Mouse (Mus musculus) heart, postnatal 4 days (tissue): Measurements from ENCODE around the gene Kcnk12. TPM values are rescaled to one million over a fixed set of nuclear protein-coding genes. Genes with fewer than 3 reads are reported as not detected.

Source experiments
- DNase-seq: peaks from one replicate; pipeline ENCODE4 v3.0.0; 2021
- total RNA-seq, 2 experiments: library from RNA; stranded (reverse); gene quantifications; 2 replicates each; pipeline ENCODE4 v1.2.3; 2021

Kcnk12 gene
- total RNA-seq, 2 experiments from 2014 or later = 0.14 TPM; not detected in 1

DNA sequence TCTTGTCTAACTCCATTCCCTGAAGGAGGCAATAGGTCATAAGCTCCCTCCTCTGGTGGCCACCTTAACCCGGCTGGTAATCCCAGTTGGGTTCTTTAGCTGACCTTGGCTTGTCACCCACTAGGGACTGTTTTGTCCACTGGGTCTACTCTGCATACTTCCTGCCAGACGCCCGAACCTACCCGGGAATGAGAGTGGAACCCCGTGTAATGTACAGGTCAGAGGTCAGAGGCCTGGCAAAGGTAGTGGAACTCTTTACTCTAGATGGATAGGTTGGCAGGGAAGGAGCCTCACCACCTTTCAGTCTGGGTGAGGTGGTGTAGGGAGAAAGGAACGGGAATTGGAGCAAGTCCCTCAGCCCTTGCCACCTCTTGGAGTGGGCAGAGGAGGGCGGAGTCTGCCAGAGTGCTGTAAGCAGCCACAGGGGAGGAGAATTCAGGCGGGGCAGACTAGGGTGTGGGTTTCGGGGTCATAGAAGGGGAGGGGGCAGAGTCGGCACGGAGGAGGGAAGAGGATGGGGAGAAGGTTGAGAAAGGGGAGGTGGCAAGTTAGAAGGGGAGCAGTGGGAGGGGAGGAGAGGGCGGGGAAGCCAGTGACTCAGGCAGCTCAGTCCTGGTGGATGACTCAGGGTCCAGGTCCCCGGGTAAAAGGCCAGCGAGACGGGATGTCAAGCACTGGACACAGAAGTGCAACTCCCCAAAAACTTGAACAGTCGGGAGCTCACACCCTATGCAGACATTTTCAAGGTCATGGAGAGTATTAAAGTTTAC, 98.6 kb downstream of the Kcnk12 start:
- DNase-seq = no peak

DNA sequence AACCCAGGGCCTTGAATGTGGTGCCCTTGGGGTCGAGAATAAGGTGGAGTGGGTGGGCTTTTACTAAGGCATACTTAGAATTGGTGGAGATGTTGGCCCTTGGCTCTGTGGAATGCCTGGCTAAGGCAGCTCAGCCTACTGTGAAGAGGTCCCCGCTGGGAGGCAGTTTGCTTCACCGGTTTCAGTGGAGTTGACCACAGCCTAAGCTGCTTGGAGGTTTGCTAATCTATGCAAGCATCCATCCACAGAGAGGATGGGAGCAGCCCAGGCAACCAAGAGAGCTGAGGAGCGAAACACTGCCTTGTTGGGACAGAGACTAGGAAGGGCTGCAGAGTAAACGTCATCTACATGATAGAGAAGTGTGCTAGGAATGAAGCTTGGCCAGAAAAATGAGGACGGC, 101.0 kb downstream of the Kcnk12 start:
- DNase-seq = no peak

- no peak for DNase-seq
Measured at GRCm38 (mm10) chr17:87695874-87696465, 101.8 kb downstream of the Kcnk12 start.

Other genes starting within 250 kb of the Kcnk12 start
- not detected for gene Epcam, start 162.0 kb downstream of the Kcnk12 start, total RNA-seq
- 10 to 100 TPM; 17.9 to 18.6 TPM for gene Msh2, start 125.7 kb downstream of the Kcnk12 start, total RNA-seq
- gene Rpl36-ps4, start 123.0 kb upstream of the Kcnk12 start, total RNA-seq = not detected
- gene Msh6, start 177.1 kb upstream of the Kcnk12 start, total RNA-seq = 10 to 100 TPM; 20.9 to 21.8 TPM